Comparison of ENCODE assay signal across 10 mouse cellular contexts in the genomic region with DNA sequence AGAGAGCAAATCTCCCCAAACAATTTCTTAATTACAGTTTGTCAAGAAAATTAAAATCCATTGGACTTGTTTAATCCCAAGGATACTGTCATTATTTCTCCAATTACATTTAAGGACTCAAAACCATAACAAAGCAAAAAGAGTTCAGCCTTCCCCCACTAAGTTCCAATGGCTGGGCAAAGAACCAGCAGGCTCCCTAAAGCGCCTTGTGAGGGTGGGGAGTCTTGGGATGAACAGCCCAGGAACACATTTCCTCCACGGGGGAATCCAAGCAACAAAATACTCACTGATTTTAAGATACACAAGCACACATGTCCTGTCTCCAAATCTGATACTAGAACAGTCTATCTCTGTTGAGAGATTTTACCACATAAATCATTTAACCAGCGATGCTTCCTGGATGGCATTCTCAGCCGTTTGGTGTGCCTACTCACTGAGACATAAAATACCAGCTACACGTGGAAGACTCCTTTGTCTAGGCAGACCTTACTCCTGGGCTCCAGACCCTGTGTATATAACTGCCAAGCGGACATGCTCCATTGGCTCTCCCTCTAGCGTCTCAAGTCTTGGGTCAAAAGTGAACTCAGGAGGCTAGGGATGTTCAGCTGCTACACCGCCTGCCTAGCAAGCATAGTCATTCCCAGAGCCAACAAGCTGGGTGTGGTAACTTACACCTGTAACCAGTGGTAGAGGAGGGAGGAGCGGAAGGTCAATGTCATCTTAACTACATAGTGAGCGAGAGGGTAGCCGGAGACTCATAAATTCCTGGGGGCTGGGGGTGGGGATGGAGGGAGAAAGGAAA.
A peak's percentile ranks its signal among the peaks of the same experiment; 100 is the strongest.
DNase-seq lines count a peak whose midpoint lies in the region; ATAC-seq and TF ChIP-seq lines count a peak whose summit lies in the region.
"Had no signal": no experiment of that assay in that cellular context is flagged by ENCODE, and none has a peak within 500 bp of the region (broad histone marks: within the 10 kb centered on the region; RNA-seq: fewer than 3 reads in every experiment).

No protein-coding gene starts in this region.

- peak; percentile 43 for DNase-seq in cerebellum, adult 9-11 months
- DNase-seq in cerebellum, adult 8-10 months, result no peak
- DNase-seq in midbrain, embryonic 10.5 days (ENCODE audit: low spot score), result no peak
- DNase-seq in midbrain, embryonic 14.5 days, result no peak
- peak; percentile 19 for DNase-seq in kidney, adult 18-20 months
- no peak for DNase-seq in ovary, postnatal 14 days (ENCODE audit: low spot score)
- DNase-seq in lung, adult 2 months, result no peak
- DNase-seq: layer of hippocampus, postnatal 36 days had no signal

- peaks cover 47% of the 10 kb centered on the region for H3K4me1 ChIP-seq in midbrain, embryonic 10.5 days
- H3K4me1 ChIP-seq in midbrain, embryonic 14.5 days (ENCODE audit: control insufficient read depth, insufficient read depth, low read length), result peaks cover 14% of the 10 kb centered on the region; the same call in 1 of the 2 replicates
- peaks cover 25% of the 10 kb centered on the region for H3K4me1 ChIP-seq in small intestine, adult 2 months (ENCODE audit: control insufficient read depth, insufficient read depth, insufficient read length, low read length)
- peaks cover 13% of the 10 kb centered on the region for H3K4me1 ChIP-seq in lung, adult 2 months (ENCODE audit: control insufficient read depth, insufficient read depth, low read length)

- 85% methylated on average over 11 of the region's 11 CpGs for WGBS in midbrain, embryonic 10.5 days
- WGBS in midbrain, embryonic 14.5 days, result 71% methylated on average over 11 of the region's 11 CpGs
- WGBS in small intestine, adult 2 months, result 26% methylated on average over 11 of the region's 11 CpGs
- WGBS in lung, adult 2 months, result 57% methylated on average over 11 of the region's 11 CpGs

- H3K36me3 ChIP-seq in midbrain, embryonic 10.5 days, result peaks cover 4% of the 10 kb centered on the region; the same call in 1 of the 2 replicates
- no peaks in the 10 kb centered on the region for H3K36me3 ChIP-seq in midbrain, embryonic 14.5 days (ENCODE audit: control insufficient read depth, insufficient read depth, low read length)
- H3K36me3 ChIP-seq in small intestine, adult 2 months (ENCODE audit: control insufficient read depth, insufficient read depth, low read length), result no peaks in the 10 kb centered on the region; the same call in 1 of the 2 replicates

- ATAC-seq in midbrain, embryonic 14.5 days (ENCODE audit: low FRiP score, low TSS enrichment), result no peak
- ATAC-seq: activated CD4-positive, CD25-positive, alpha-beta regulatory T cell, adult 4 months had no signal

- no peak for TF ChIP-seq CTCF in small intestine, adult 2 months (IDR thresholded peaks at IDR 0.05; ENCODE audit: extremely low read depth, insufficient read length, insufficient replicate concordance, low read depth, low read length)
- TF ChIP-seq CTCF in lung, adult 2 months (IDR thresholded peaks at IDR 0.05; ENCODE audit: insufficient read depth, low read length), result no peak

- TF ChIP-seq POLR2A in small intestine, adult 2 months (IDR thresholded peaks at IDR 0.05; ENCODE audit: low read depth, low read length), result no peak
- TF ChIP-seq POLR2A in lung, adult 2 months (IDR thresholded peaks at IDR 0.05; ENCODE audit: borderline replicate concordance, extremely low read depth, low read depth, low read length), result no peak

- no peaks in the 10 kb centered on the region for H3K9me3 ChIP-seq in midbrain, embryonic 10.5 days (replicated peaks)
- H3K9me3 ChIP-seq in midbrain, embryonic 14.5 days (ENCODE audit: control insufficient read depth, low read length), result no peaks in the 10 kb centered on the region

- H3K4me3 ChIP-seq in midbrain, embryonic 10.5 days, result no peak overlapping the region
- H3K4me3 ChIP-seq in midbrain, embryonic 14.5 days (replicated peaks; ENCODE audit: low read depth, low read length), result no peak overlapping the region
- H3K4me3 ChIP-seq in small intestine, adult 2 months (ENCODE audit: low read depth, low read length), result no peak overlapping the region
- no peak overlapping the region for H3K4me3 ChIP-seq in lung, adult 2 months (replicated peaks; ENCODE audit: extremely low read depth, low read depth, low read length)

- peak overlapping the region; percentile 28; the same call in 1 of the 2 replicates for H3K27ac ChIP-seq in midbrain, embryonic 10.5 days (replicated peaks)
- no peak overlapping the region for H3K27ac ChIP-seq in midbrain, embryonic 14.5 days (replicated peaks; ENCODE audit: low read depth, low read length)
- H3K27ac ChIP-seq in small intestine, adult 2 months (ENCODE audit: insufficient read depth, low read depth, low read length), result peak overlapping the region; percentile 75

- H3K9ac ChIP-seq in midbrain, embryonic 14.5 days (replicated peaks; ENCODE audit: low read length), result no peak overlapping the region

- no peaks in the 10 kb centered on the region for H3K27me3 ChIP-seq in midbrain, embryonic 10.5 days (ENCODE audit: low read depth, poor library complexity, severe bottlenecking)
- H3K27me3 ChIP-seq in midbrain, embryonic 14.5 days (ENCODE audit: control insufficient read depth, insufficient read depth, low read length), result no peaks in the 10 kb centered on the region
- H3K27me3 ChIP-seq in small intestine, adult 2 months (ENCODE audit: control insufficient read depth, insufficient read depth, low read length), result no peaks in the 10 kb centered on the region

- no peak overlapping the region for H3K4me2 ChIP-seq in midbrain, embryonic 14.5 days (ENCODE audit: low read length)

Comparison
In these comparisons a context has a peak if more than half of its experiments do, and no peak if none do; other contexts are left out.
1. DNase-seq: peak in cerebellum, adult 9-11 months (single experiment) and kidney, adult 18-20 months (single experiment); none in cerebellum, adult 8-10 months (single experiment), midbrain, embryonic 10.5 days (single experiment), midbrain, embryonic 14.5 days (single experiment), ovary, postnatal 14 days (single experiment) and lung, adult 2 months (single experiment).